Mouse (Mus musculus) embryonic facial prominence, embryonic 12.5 days (tissue): Measurements from ENCODE around the gene Slc35e1. TPM values are rescaled to one million over a fixed set of nuclear protein-coding genes. Genes with fewer than 3 reads are reported as not detected.
A peak's percentile ranks its signal among the peaks of the same experiment; 100 is the strongest.

Experiments
- ATAC-seq: fragments of 200-750 bp; cut with Nextera tagmentation; 2 replicates; pipeline ENCODE4 v1.8.0; 2017; ENCODE audit not compliant: insufficient number of reproducible peaks, insufficient read depth, low FRiP score, low TSS enrichment
- H3K27ac ChIP-seq: fragments of 300-500 bp; sonication (generic); 2 replicates; pipeline ENCODE4 v1.5.1; 2016; ENCODE audit warnings: mild to moderate bottlenecking
- H3K27me3 ChIP-seq: fragments of 300-500 bp; sonication (generic); 2 replicates; pipeline ENCODE4 v1.6.1; 2016; ENCODE audit warnings: mild to moderate bottlenecking, moderate library complexity
- H3K36me3 ChIP-seq: fragments of 300-500 bp; sonication (generic); 2 replicates; pipeline ENCODE4 v1.6.1; 2016; ENCODE audit warnings: mild to moderate bottlenecking
- H3K4me1 ChIP-seq: fragments of 300-500 bp; sonication (generic); 2 replicates; pipeline ENCODE4 v1.6.1; 2016
- H3K4me2 ChIP-seq: fragments of 300-500 bp; sonication (generic); replicated peaks from 2 replicates; pipeline ENCODE4 v1.6.1; 2016; ENCODE audit warnings: mild to moderate bottlenecking, moderate library complexity
- H3K4me3 ChIP-seq: fragments of 300-500 bp; sonication (generic); 2 replicates; pipeline ENCODE4 v1.5.1; 2016; ENCODE audit warnings: mild to moderate bottlenecking
- H3K9ac ChIP-seq: fragments of 300-500 bp; sonication (generic); 2 replicates; pipeline ENCODE4 v1.6.1; 2016; ENCODE audit warnings: mild to moderate bottlenecking, moderate library complexity
- H3K9me3 ChIP-seq: fragments of 300-500 bp; sonication (generic); 2 replicates; pipeline ENCODE4 v1.6.1; 2016; ENCODE audit warnings: mild to moderate bottlenecking, moderate library complexity
- WGBS: fragments of 180-500 bp; shearing (Covaris S2); methylation state at CpG from one replicate; pipeline ENCODE4 v1.1.7; 2016; 5-methylcytosine and 5-hydroxymethylcytosine counted together
- polyA plus RNA-seq: library from polyadenylated mRNA; unstranded; fragments of >200 nt; fragmentation: Nextera tagmentation; extraction: Ambion mirVana; gene quantifications from 2 replicates; pipeline ENCODE4 v1.2.1, GENCODE M21; 2016

Slc35e1 gene
- polyA plus RNA-seq, 1 experiment from 2014 or later = 29.4 TPM

DNA sequence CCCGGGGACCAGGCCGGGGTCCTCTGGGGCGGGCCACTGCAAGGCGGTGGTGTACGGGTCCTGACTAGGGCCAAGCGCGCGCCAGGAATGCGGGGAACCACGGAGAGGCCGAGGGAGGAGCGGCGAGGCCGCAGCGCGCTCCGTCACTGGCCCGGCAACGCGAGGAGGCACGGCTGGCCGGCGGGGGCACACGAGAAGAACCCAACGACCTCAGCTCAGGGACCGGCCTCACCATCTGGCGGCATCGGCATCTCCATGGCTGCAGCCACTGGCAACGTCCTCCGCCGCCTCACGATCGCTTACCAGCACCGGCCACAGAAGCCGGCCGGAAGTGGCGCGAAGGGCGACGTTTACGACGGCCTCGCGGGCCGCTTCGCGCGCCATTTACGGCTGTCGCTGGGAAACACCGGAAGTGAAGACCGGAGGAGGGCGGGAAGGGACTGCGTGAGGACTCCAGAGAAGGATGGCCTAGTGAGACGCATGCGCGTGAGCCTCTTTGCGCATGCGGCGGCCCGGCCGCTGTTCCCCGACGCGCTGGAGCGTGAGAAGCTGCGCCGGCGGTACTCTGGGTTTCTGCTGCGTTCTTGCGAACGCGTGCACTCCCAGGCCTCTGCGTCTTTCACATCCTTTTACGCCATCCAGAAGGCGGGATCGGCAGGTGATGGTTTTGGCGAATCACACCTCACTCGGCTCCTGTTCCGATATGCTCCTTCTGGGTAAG lies 17.4 kb downstream of the Slc35e1 start, which contains the start of gene Cherp:
Gene Cherp (minus strand): TSS at position 401 of the 721 bp plus-strand sequence.
- peak within 1 kb of the TSS; percentile 95 for H3K4me2 ChIP-seq
- H3K4me1 ChIP-seq = peaks cover 13% of the 10 kb centered on the region
- peak within 1 kb of the TSS; percentile 89 for H3K27ac ChIP-seq
- peaks cover 32% of the 10 kb centered on the region for H3K36me3 ChIP-seq
- peak; percentile 93 for ATAC-seq
- under 1% methylated on average over 80 of the region's 80 CpGs for WGBS
- peak within 1 kb of the TSS; percentile 90 for H3K4me3 ChIP-seq
- H3K9me3 ChIP-seq = no peaks in the 10 kb centered on the region
- H3K9ac ChIP-seq = peak within 1 kb of the TSS; percentile 88
- no peaks in the 10 kb centered on the region for H3K27me3 ChIP-seq

GRCm38 (mm10) chr8:72470684-72471083 lies 21.7 kb downstream of the Slc35e1 start:
- H3K4me2 ChIP-seq = no peak overlapping the region
- peaks cover 7% of the 10 kb centered on the region; the same call in 1 of the 2 replicates for H3K4me1 ChIP-seq
- H3K27me3 ChIP-seq = no peaks in the 10 kb centered on the region
- no peak for ATAC-seq
- H3K4me3 ChIP-seq = no peak overlapping the region
- H3K36me3 ChIP-seq = peaks cover 75% of the 10 kb centered on the region
- WGBS = 98% methylated on average over 7 of the region's 7 CpGs
- H3K9ac ChIP-seq = no peak overlapping the region
- H3K9me3 ChIP-seq = no peaks in the 10 kb centered on the region
- no peak overlapping the region for H3K27ac ChIP-seq

DNA sequence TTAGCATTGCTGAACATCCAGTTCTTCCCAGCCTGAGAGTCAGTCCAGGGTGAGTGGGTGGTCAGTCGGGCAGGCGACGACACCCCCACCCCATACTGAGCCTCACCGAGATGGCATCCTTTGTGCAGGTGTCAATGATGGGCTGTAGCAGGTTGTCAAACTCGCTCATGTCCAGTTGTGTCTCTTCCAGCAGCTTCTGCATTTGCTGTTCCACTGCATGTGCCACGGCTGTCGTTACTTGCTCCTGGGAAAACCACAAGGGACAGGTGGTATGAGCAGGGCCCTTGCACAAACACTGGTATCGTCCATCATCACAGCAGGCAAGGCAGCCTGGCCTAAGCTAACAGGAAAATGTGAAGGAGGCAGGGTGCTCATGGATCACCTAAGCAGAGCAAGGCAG lies 22.4 kb downstream of the Slc35e1 start:
- H3K9ac ChIP-seq = no peak overlapping the region
- peaks cover 7% of the 10 kb centered on the region; the same call in 1 of the 2 replicates for H3K4me1 ChIP-seq
- ATAC-seq = no peak
- H3K9me3 ChIP-seq = no peaks in the 10 kb centered on the region
- H3K27ac ChIP-seq = no peak overlapping the region
- peaks cover 82% of the 10 kb centered on the region for H3K36me3 ChIP-seq
- no peak overlapping the region for H3K4me3 ChIP-seq
- no peaks in the 10 kb centered on the region for H3K27me3 ChIP-seq
- 88% methylated on average over 8 of the region's 8 CpGs for WGBS
- no peak overlapping the region for H3K4me2 ChIP-seq

GRCm38 (mm10) chr8:72469243-72469642 lies 23.2 kb downstream of the Slc35e1 start:
- ATAC-seq = no peak
- WGBS = 93% methylated on average over 2 of the region's 2 CpGs
- Histone ChIP-seq H3K9ac (no peak overlapping the region), H3K4me3 (no peak overlapping the region), H3K9me3 (no peaks in the 10 kb centered on the region), H3K36me3 (peaks cover 90% of the 10 kb centered on the region), H3K27ac (no peak overlapping the region), H3K4me2 (no peak overlapping the region), H3K4me1 (peaks cover 6% of the 10 kb centered on the region; the same call in 1 of the 2 replicates), H3K27me3 (no peaks in the 10 kb centered on the region)

DNA sequence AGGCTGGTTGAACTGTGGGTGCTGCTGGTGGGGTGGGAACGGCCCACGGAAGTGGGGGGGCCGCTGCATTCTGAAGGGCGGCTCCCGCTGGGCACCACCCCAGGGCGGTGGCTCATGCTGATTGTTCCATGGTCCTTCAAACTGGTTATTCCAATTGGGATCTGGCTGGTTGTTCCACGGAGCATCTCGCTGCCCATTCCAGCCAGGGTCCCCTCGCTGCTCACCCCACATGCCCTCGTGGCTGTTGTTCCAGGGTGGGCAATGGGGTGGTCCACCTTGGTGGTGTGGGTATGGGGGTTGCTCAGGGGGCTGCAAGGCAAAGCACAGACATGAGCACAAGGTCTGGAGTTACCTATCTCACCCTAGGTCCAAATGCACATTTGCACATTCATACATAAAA lies 28.2 kb downstream of the Slc35e1 start:
- Histone ChIP-seq H3K4me3 (no peak overlapping the region), H3K27ac (no peak overlapping the region), H3K4me2 (no peak overlapping the region), H3K9ac (no peak overlapping the region), H3K27me3 (no peaks in the 10 kb centered on the region), H3K9me3 (no peaks in the 10 kb centered on the region), H3K4me1 (no peaks in the 10 kb centered on the region), H3K36me3 (peaks cover 100% of the 10 kb centered on the region)
- ATAC-seq = no peak
- 92% methylated on average over 10 of the region's 10 CpGs for WGBS

DNA sequence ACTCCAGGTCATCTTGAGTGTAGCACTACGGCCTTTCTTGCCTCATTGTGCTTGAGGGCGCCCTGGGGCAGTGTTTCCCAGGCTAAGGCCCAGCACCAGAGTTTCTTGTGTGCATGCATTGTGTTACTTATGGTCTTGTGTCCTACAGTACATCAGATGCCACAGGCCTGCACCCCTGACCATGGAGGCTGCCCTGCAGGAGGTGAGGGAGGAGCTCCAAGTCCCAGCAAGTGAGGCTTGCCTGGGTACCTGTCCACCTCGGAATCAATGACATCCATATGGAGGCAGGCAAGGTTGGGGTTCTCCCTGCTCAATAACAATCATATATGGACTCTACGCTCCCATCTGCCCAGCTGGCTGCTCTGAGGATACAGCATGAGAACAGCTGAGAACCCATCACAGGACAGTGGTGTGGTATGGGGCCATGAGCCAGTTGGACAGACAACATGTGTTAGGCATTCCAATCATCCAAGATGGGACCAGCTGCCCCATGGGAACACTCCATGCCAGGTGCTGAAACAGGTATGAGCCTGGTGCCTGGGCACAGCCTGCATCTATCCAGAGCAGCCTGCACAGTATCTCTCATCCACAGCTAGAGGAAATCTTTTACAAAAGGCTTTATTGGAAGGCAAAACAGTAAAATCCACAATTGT lies 32.4 kb downstream of the Slc35e1 start:
- Histone ChIP-seq H3K4me1 (no peaks in the 10 kb centered on the region), H3K9ac (no peak overlapping the region), H3K4me2 (no peak overlapping the region), H3K27me3 (no peaks in the 10 kb centered on the region), H3K27ac (no peak overlapping the region), H3K36me3 (peaks cover 79% of the 10 kb centered on the region), H3K4me3 (no peak overlapping the region), H3K9me3 (no peaks in the 10 kb centered on the region)
- WGBS = 91% methylated on average over 4 of the region's 4 CpGs
- no peak for ATAC-seq

- Histone ChIP-seq H3K27ac (no peak overlapping the region), H3K4me1 (no peaks in the 10 kb centered on the region), H3K4me3 (no peak overlapping the region), H3K9me3 (no peaks in the 10 kb centered on the region), H3K36me3 (peaks cover 77% of the 10 kb centered on the region), H3K9ac (no peak overlapping the region), H3K27me3 (no peaks in the 10 kb centered on the region), H3K4me2 (no peak overlapping the region)
- 82% methylated on average over 6 of the region's 6 CpGs for WGBS
- no peak for ATAC-seq
Measured at GRCm38 (mm10) chr8:72458457-72458856, 34.0 kb downstream of the Slc35e1 start.

DNA sequence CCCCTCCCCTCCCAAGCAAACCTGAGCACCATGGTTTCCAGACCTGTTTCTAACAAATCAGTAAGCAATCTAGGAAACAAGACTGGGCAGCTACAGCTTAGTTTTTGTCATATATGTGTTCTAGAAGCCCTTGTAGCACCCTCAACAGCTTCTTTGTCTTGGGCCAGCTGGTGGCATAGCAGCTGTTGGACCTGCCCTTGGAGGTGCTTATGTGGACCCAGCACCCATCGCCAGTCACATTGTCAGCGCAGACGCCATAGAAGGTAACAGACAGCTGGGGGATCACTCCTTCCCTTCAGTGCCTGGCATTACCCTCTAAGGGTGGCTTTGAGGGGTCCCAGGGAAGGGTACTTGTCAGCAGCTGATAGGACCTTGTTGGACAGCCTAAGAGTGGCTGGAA lies 34.6 kb downstream of the Slc35e1 start:
- ATAC-seq = no peak
- Histone ChIP-seq H3K9ac (no peak overlapping the region), H3K4me2 (no peak overlapping the region), H3K4me3 (no peak overlapping the region), H3K27me3 (no peaks in the 10 kb centered on the region), H3K27ac (no peak overlapping the region), H3K9me3 (no peaks in the 10 kb centered on the region), H3K4me1 (no peaks in the 10 kb centered on the region), H3K36me3 (peaks cover 77% of the 10 kb centered on the region)
- WGBS = 91% methylated on average over 3 of the region's 3 CpGs

DNA sequence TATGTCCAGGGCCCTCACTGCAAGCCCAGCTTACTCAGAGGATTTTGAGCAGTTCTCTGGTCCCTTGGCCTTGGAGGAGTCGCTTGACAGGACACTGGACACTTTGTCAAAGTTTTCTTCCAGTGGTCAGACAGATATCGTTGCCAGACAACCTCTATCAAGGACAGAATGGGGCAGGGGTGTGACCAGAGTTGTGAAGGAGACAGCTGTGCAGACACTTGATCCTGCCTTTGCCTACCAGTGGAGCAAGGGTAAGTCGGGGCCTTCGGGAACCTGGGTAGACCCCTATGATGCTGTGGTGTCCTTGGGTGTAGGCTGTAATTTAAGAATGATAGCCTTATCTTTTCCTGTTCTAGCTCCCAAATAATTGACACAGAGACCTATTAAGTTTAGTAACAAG lies 37.1 kb downstream of the Slc35e1 start:
- Histone ChIP-seq H3K36me3 (peaks cover 70% of the 10 kb centered on the region), H3K9ac (no peak overlapping the region), H3K4me2 (no peak overlapping the region), H3K4me1 (no peaks in the 10 kb centered on the region), H3K27me3 (no peaks in the 10 kb centered on the region), H3K9me3 (no peaks in the 10 kb centered on the region), H3K4me3 (no peak overlapping the region), H3K27ac (no peak overlapping the region)
- no peak for ATAC-seq
- WGBS = 88% methylated on average over 4 of the region's 4 CpGs

DNA sequence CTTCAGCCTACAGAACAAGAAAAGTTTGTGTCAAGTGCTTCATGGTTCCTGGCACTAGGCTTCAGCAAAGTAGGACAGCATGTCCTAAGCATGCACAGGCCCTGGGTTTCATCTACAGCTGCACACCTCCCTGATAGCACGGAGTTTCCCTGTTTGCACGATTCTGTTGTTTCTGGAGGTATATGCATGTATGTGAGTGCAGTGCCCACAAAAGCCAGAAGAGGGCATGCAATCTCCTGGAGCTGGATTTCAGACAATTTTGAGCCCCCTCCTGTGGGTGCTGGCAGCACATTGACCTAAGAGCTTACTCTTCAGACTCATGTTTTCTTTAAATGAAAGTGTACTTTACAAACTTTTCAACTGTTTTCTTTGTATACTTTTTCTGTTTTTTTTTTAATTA lies 38.5 kb downstream of the Slc35e1 start:
- Histone ChIP-seq H3K36me3 (peaks cover 69% of the 10 kb centered on the region), H3K4me3 (no peak overlapping the region), H3K4me2 (no peak overlapping the region), H3K9me3 (no peaks in the 10 kb centered on the region), H3K4me1 (no peaks in the 10 kb centered on the region), H3K27me3 (no peaks in the 10 kb centered on the region), H3K27ac (no peak overlapping the region), H3K9ac (no peak overlapping the region)
- WGBS = 100% methylated on average over 2 of the region's 2 CpGs
- ATAC-seq = no peak

- Histone ChIP-seq H3K4me2 (no peak overlapping the region), H3K27ac (no peak overlapping the region), H3K9me3 (no peaks in the 10 kb centered on the region), H3K4me1 (no peaks in the 10 kb centered on the region), H3K36me3 (peaks cover 73% of the 10 kb centered on the region), H3K9ac (no peak overlapping the region), H3K27me3 (no peaks in the 10 kb centered on the region), H3K4me3 (no peak overlapping the region)
- 86% methylated on average over 8 of the region's 8 CpGs for WGBS
- ATAC-seq = no peak
Measured at GRCm38 (mm10) chr8:72451516-72451915, 40.9 kb downstream of the Slc35e1 start.

DNA sequence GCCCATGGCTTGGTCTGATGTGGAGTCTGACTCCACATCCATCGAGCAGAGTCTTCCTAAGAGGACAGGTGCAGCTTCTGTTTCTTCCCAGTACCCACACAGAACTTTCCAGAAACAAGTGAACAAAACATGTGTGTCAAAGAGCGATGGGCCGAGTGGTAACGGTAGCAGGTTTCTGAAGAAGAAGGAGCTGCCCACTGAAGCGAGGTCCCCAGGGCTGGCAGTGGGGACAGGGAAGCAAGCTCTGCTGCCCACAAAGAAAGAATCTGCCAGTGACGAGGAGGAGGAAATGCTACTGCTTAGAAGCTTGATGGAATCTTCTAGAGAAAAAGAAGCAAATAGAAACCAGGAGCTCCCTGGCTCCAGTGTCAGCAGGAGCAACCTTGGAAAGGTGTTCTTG lies 47.3 kb downstream of the Slc35e1 start:
- ATAC-seq = no peak
- H3K4me2 ChIP-seq = no peak overlapping the region

More for the DNA sequence above, 47.3 kb downstream of the Slc35e1 start:
- Histone ChIP-seq H3K9me3 (no peaks in the 10 kb centered on the region), H3K9ac (no peak overlapping the region), H3K27me3 (no peaks in the 10 kb centered on the region), H3K27ac (no peak overlapping the region), H3K36me3 (peaks cover 26% of the 10 kb centered on the region), H3K4me1 (no peaks in the 10 kb centered on the region), H3K4me3 (no peak overlapping the region)
- 91% methylated on average over 6 of the region's 6 CpGs for WGBS
